Mouse (Mus musculus) embryonic facial prominence, embryonic 15.5 days (tissue): ENCODE measurements around the gene Nt5c2. TPM values are rescaled to one million over a fixed set of nuclear protein-coding genes. Genes with fewer than 3 reads are reported as not detected.

Experiments
- ATAC-seq: fragments of 200-750 bp; cut with Nextera tagmentation; 2 replicates; pipeline ENCODE4 v1.8.0; 2017; ENCODE audit warnings: low read depth, moderate TSS enrichment; ENCODE audit not compliant: insufficient number of reproducible peaks, low FRiP score, low TSS enrichment
- H3K27ac ChIP-seq: fragments of 300-500 bp; sonication (generic); replicated peaks from 2 replicates; pipeline ENCODE4 v1.5.1; 2015; ENCODE audit warnings: mild to moderate bottlenecking, inconsistent platforms
- H3K27me3 ChIP-seq: fragments of 300-500 bp; sonication (generic); 2 replicates; pipeline ENCODE4 v1.6.1; 2015; ENCODE audit warnings: inconsistent platforms
- H3K36me3 ChIP-seq: fragments of 300-500 bp; sonication (generic); 2 replicates; pipeline ENCODE4 v1.6.1; 2015; ENCODE audit warnings: mild to moderate bottlenecking, inconsistent platforms
- H3K4me1 ChIP-seq: fragments of 300-500 bp; sonication (generic); 2 replicates; pipeline ENCODE4 v1.6.1; 2015; ENCODE audit warnings: inconsistent platforms
- H3K4me2 ChIP-seq: fragments of 300-500 bp; sonication (generic); replicated peaks from 2 replicates; pipeline ENCODE4 v1.6.1; 2015; ENCODE audit warnings: mild to moderate bottlenecking, inconsistent platforms
- H3K4me3 ChIP-seq: fragments of 300-500 bp; sonication (generic); replicated peaks from 2 replicates; pipeline ENCODE4 v1.5.1; 2015; ENCODE audit warnings: mild to moderate bottlenecking, inconsistent platforms
- H3K9ac ChIP-seq: fragments of 300-500 bp; sonication (generic); 2 replicates; pipeline ENCODE4 v1.6.1; 2015; ENCODE audit warnings: inconsistent platforms
- H3K9me3 ChIP-seq: fragments of 300-500 bp; sonication (generic); replicated peaks from 2 replicates; pipeline ENCODE4 v1.6.1; 2016; ENCODE audit warnings: inconsistent platforms
- WGBS: fragments of 180-500 bp; shearing (Covaris S2); methylation state at CpG from one replicate; pipeline ENCODE4 v1.1.7; 2015; 5-methylcytosine and 5-hydroxymethylcytosine counted together
- polyA plus RNA-seq: library from polyadenylated mRNA; unstranded; fragments of >200 nt; fragmentation: Nextera tagmentation; extraction: Ambion mirVana; gene quantifications from 2 replicates; pipeline ENCODE4 v1.2.1, GENCODE M21; 2015

The Nt5c2 gene
- polyA plus RNA-seq, 1 experiment from 2014 or later = 73.4 TPM

- no peak overlapping the region for H3K4me3 ChIP-seq
- H3K27me3 ChIP-seq = no peaks in the 10 kb centered on the region
- peaks cover 44% of the 10 kb centered on the region for H3K36me3 ChIP-seq
- no peak overlapping the region for H3K4me2 ChIP-seq
- no peak overlapping the region for H3K9ac ChIP-seq
- H3K9me3 ChIP-seq = no peaks in the 10 kb centered on the region
- H3K4me1 ChIP-seq = no peaks in the 10 kb centered on the region
- no peak for ATAC-seq
- WGBS = 92% methylated on average over 3 of the region's 3 CpGs
- H3K27ac ChIP-seq = no peak overlapping the region
These were observed 25.9 kb upstream of the Nt5c2 start for GRCm38 (mm10) chr19:47040720-47041473.

DNA sequence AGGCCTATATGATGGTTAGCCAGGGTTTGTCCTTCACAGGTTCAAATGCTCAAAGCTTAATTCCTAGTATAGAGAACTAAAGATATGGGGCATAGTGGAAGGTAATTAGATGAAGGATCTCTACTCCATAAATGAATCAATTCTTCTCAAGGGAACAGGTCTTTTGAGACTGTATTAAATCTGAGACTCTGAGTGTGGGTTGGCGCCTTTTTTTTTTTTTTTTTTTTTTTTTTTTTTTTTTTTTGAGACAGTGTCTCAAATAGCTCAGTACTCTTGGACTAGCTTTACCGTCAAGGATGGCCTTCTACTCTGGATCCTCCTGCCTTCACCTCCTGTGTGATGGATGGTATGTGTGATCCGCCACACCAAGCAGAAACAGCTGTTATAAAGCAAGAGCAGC lies 21.6 kb upstream of the Nt5c2 start:
- Histone ChIP-seq H3K4me3 (no peak overlapping the region), H3K27me3 (no peaks in the 10 kb centered on the region), H3K4me2 (no peak overlapping the region), H3K9me3 (no peaks in the 10 kb centered on the region), H3K9ac (no peak overlapping the region), H3K4me1 (no peaks in the 10 kb centered on the region), H3K36me3 (peaks cover 63% of the 10 kb centered on the region), H3K27ac (no peak overlapping the region)
- 82% methylated on average over 3 of the region's 3 CpGs for WGBS
- ATAC-seq = no peak

DNA sequence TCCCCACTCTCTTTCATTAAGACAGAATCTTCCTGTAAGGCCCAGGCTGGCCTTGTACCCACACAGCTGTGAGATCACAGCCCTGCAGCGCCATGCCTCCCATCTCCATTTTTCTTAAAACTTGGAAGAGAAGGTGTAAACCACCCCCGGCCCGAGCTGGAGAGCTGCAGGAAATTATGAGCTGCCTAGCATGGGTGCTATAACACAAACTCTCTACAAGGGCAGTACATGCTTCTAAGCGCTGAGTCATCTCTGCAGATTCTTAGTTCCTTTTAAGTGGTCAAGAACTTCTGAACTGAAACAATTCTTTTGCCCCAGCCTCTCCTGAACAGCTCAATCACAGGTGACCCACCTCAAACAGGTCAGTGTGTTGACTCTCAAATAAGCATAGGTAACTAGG lies 20.0 kb upstream of the Nt5c2 start:
- no peak for ATAC-seq
- H3K27ac ChIP-seq = no peak overlapping the region
- no peak overlapping the region for H3K9ac ChIP-seq
- no peaks in the 10 kb centered on the region for H3K27me3 ChIP-seq
- H3K36me3 ChIP-seq = peaks cover 55% of the 10 kb centered on the region
- 91% methylated on average over 4 of the region's 4 CpGs for WGBS
- no peaks in the 10 kb centered on the region for H3K9me3 ChIP-seq
- H3K4me2 ChIP-seq = no peak overlapping the region
- no peaks in the 10 kb centered on the region for H3K4me1 ChIP-seq
- H3K4me3 ChIP-seq = no peak overlapping the region

GRCm38 (mm10) chr19:47031770-47032169 lies 16.8 kb upstream of the Nt5c2 start:
- no peaks in the 10 kb centered on the region for H3K4me1 ChIP-seq
- H3K4me3 ChIP-seq = no peak overlapping the region
- H3K9ac ChIP-seq = no peak overlapping the region
- WGBS = 78% methylated on average over 6 of the region's 6 CpGs
- no peaks in the 10 kb centered on the region for H3K27me3 ChIP-seq
- no peak overlapping the region for H3K27ac ChIP-seq
- no peak overlapping the region for H3K4me2 ChIP-seq
- H3K9me3 ChIP-seq = no peaks in the 10 kb centered on the region
- H3K36me3 ChIP-seq = peaks cover 31% of the 10 kb centered on the region
- ATAC-seq = no peak

GRCm38 (mm10) chr19:47029796-47030195 lies 14.8 kb upstream of the Nt5c2 start:
- Histone ChIP-seq H3K27ac (no peak overlapping the region), H3K9ac (no peak overlapping the region), H3K4me1 (no peaks in the 10 kb centered on the region), H3K27me3 (no peaks in the 10 kb centered on the region), H3K36me3 (peaks cover 20% of the 10 kb centered on the region), H3K4me2 (no peak overlapping the region), H3K9me3 (no peaks in the 10 kb centered on the region), H3K4me3 (no peak overlapping the region)
- ATAC-seq = no peak
- 77% methylated on average over 9 of the region's 9 CpGs for WGBS

- no peak overlapping the region for H3K4me2 ChIP-seq
- H3K36me3 ChIP-seq = no peaks in the 10 kb centered on the region
- no peak overlapping the region for H3K27ac ChIP-seq
- no peaks in the 10 kb centered on the region for H3K4me1 ChIP-seq
- H3K9ac ChIP-seq = no peak overlapping the region
- ATAC-seq = no peak
- no peak overlapping the region for H3K4me3 ChIP-seq
- 83% methylated on average over 4 of the region's 4 CpGs for WGBS
- no peaks in the 10 kb centered on the region for H3K9me3 ChIP-seq
- H3K27me3 ChIP-seq = no peaks in the 10 kb centered on the region
These were observed 11.6 kb upstream of the Nt5c2 start for GRCm38 (mm10) chr19:47026513-47026912.

GRCm38 (mm10) chr19:47024954-47025353 lies 10.0 kb upstream of the Nt5c2 start:
- 74% methylated on average over 10 of the region's 10 CpGs for WGBS
- Histone ChIP-seq H3K9me3 (no peaks in the 10 kb centered on the region), H3K4me3 (no peak overlapping the region), H3K27ac (no peak overlapping the region), H3K27me3 (no peaks in the 10 kb centered on the region), H3K36me3 (no peaks in the 10 kb centered on the region), H3K9ac (no peak overlapping the region), H3K4me1 (no peaks in the 10 kb centered on the region), H3K4me2 (no peak overlapping the region)
- ATAC-seq = no peak

GRCm38 (mm10) chr19:47023546-47023945 lies 8.6 kb upstream of the Nt5c2 start:
- WGBS = 85% methylated on average over 13 of the region's 13 CpGs
- peaks cover 5% of the 10 kb centered on the region; the same call in 1 of the 2 replicates for H3K27me3 ChIP-seq
- H3K9me3 ChIP-seq = no peaks in the 10 kb centered on the region
- no peak for ATAC-seq
- no peak overlapping the region for H3K27ac ChIP-seq
- H3K4me3 ChIP-seq = no peak overlapping the region
- H3K36me3 ChIP-seq = no peaks in the 10 kb centered on the region
- no peaks in the 10 kb centered on the region for H3K4me1 ChIP-seq
- no peak overlapping the region for H3K9ac ChIP-seq
- H3K4me2 ChIP-seq = no peak overlapping the region

DNA sequence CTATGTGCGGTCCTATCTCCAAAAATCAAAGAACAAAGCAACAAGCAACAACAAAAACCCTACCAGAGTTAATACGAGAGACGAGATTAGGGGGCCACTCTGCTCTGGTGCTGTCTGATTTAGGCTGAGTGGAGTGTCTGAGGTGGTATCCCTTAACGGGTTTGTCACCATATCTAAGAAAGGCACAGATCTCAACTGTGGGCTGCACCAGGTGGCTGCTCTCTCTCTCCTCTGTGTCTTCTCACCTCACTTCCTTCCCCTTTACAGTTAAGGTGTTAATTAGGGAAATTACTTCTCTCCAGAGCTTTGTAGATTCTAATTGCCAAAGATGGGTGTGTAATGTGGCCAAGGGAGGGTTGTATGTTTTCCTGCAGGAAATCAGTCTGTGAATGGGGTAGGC lies 7.8 kb upstream of the Nt5c2 start:
- Histone ChIP-seq H3K4me2 (no peak overlapping the region), H3K27ac (no peak overlapping the region), H3K4me1 (no peaks in the 10 kb centered on the region), H3K27me3 (peaks cover 11% of the 10 kb centered on the region), H3K36me3 (no peaks in the 10 kb centered on the region), H3K4me3 (no peak overlapping the region), H3K9me3 (no peaks in the 10 kb centered on the region), H3K9ac (no peak overlapping the region)
- no peak for ATAC-seq
- WGBS = 74% methylated on average over 4 of the region's 4 CpGs

GRCm38 (mm10) chr19:47019326-47019725 lies 4.4 kb upstream of the Nt5c2 start:
- Histone ChIP-seq H3K4me1 (peaks cover 15% of the 10 kb centered on the region), H3K9ac (no peak overlapping the region), H3K9me3 (no peaks in the 10 kb centered on the region), H3K36me3 (no peaks in the 10 kb centered on the region), H3K27ac (no peak overlapping the region), H3K27me3 (peaks cover 38% of the 10 kb centered on the region), H3K4me3 (no peak overlapping the region), H3K4me2 (no peak overlapping the region)
- ATAC-seq = no peak
- WGBS = 19% methylated on average over 6 of the region's 6 CpGs

DNA sequence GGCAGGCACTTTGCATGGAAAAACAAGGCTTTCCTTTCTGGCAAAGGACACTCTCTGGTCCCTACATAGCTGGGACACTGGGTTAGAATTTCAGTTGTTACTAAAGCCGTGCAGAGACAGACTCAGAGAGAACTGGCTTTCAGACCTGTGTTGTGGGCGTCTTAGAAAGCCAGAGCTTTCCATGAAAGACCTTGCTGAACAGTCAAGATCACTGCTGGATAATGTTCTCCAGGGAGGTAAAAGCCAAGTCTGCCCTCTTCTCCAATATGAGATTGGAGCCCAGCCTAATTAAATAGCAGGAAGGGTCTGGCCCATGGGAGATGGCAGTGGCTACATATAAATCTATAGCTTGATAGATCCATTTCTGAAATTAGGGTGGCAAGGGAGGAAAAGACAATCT lies 3.4 kb upstream of the Nt5c2 start:
- H3K9ac ChIP-seq = no peak overlapping the region
- H3K27ac ChIP-seq = no peak overlapping the region
- H3K4me3 ChIP-seq = no peak overlapping the region
- H3K9me3 ChIP-seq = no peaks in the 10 kb centered on the region
- no peak overlapping the region for H3K4me2 ChIP-seq
- no peaks in the 10 kb centered on the region for H3K36me3 ChIP-seq
- WGBS = 44% methylated on average over 2 of the region's 2 CpGs
- H3K4me1 ChIP-seq = peaks cover 21% of the 10 kb centered on the region
- no peak for ATAC-seq
- peaks cover 48% of the 10 kb centered on the region for H3K27me3 ChIP-seq

DNA sequence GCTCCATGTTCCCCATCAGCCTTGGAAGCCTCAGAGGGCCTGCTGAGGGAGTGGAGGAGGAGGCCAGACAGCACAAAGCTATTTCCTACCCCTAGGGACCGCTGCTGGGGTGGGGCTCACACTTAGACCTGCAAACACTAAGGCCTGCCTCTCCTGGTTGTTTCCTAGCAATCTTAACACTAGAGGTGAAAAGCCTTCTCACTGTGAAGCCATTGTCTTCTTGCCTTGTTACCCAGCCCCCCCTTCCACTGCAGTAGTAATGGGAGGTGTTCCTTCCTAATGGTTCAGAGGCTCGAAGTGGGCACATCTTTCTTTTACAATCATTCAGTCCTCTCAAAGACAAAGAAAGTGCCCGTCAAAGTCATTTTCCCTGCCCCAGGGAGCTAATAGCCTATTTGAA lies 2.9 kb upstream of the Nt5c2 start:
- Histone ChIP-seq H3K27me3 (peaks cover 52% of the 10 kb centered on the region), H3K36me3 (no peaks in the 10 kb centered on the region), H3K4me2 (no peak overlapping the region), H3K9ac (no peak overlapping the region), H3K9me3 (no peaks in the 10 kb centered on the region), H3K27ac (no peak overlapping the region), H3K4me1 (peaks cover 21% of the 10 kb centered on the region), H3K4me3 (no peak overlapping the region)
- WGBS = 10% methylated on average over 3 of the region's 3 CpGs
- no peak for ATAC-seq
